Comparison of ENCODE assay signal across 25 mouse cellular contexts in genomic region chr13:51360441-51360962, GRCm38 (mm10). TPM values are rescaled to one million over a fixed set of nuclear protein-coding genes. Genes with fewer than 3 reads are reported as not detected.
DNase-seq lines count a peak whose midpoint lies in the region; ATAC-seq and TF ChIP-seq lines count a peak whose summit lies in the region.
"Had no signal": no experiment of that assay in that cellular context is flagged by ENCODE, and none has a peak within 500 bp of the region (broad histone marks: within the 10 kb centered on the region; RNA-seq: fewer than 3 reads in every experiment).

No protein-coding gene starts in this region.

- H3K9ac ChIP-seq in lung, embryonic 14.5 days, result no peak overlapping the region
- H3K9ac ChIP-seq: embryonic facial prominence, embryonic 13.5 days; embryonic facial prominence, embryonic 15.5 days; forebrain, embryonic 12.5 days had no signal

- peak; percentile 12 for DNase-seq in lung, embryonic 14.5 days
- no peak for DNase-seq in lung, postnatal 10 days
- DNase-seq in limb, embryonic 10.5 days (ENCODE audit: low spot score), result no peak
- DNase-seq in cerebellum, postnatal 4 days (ENCODE audit: low spot score in 2 of 2), result no peak
- DNase-seq: adrenal gland, adult 2 months; adrenal gland, postnatal 10 days; adrenal gland, postnatal 25 days; B cell, adult 2 months; cerebellum, adult 11-12 months; cerebellum, adult 2 months; cerebellum, adult 9-10 months; cerebellum, postnatal 10 days; cerebellum, postnatal 25 days; embryo, embryonic 11 days had no signal

- no peak overlapping the region for H3K27ac ChIP-seq in lung, embryonic 14.5 days (ENCODE audit: low read depth)
- H3K27ac ChIP-seq in limb, embryonic 10.5 days, result peak overlapping the region; percentile 36; the same call in 1 of the 2 replicates
- H3K27ac ChIP-seq: embryonic facial prominence, embryonic 13.5 days; embryonic facial prominence, embryonic 15.5 days; forebrain, embryonic 10.5 days; forebrain, embryonic 12.5 days had no signal

- H3K4me3 ChIP-seq in lung, embryonic 14.5 days (ENCODE audit: low read depth, low read length), result no peak overlapping the region
- no peak overlapping the region for H3K4me3 ChIP-seq in limb, embryonic 10.5 days
- H3K4me3 ChIP-seq: embryonic facial prominence, embryonic 13.5 days; embryonic facial prominence, embryonic 15.5 days; erythroblast, embryonic 14.5 days; forebrain, embryonic 10.5 days; forebrain, embryonic 12.5 days had no signal

- WGBS in lung, embryonic 14.5 days, result 67% methylated on average over 8 of the region's 8 CpGs
- WGBS in limb, embryonic 10.5 days, result 80% methylated on average over 8 of the region's 8 CpGs

- no peaks in the 10 kb centered on the region for H3K27me3 ChIP-seq in lung, embryonic 14.5 days (ENCODE audit: insufficient read depth, low read length)
- H3K27me3 ChIP-seq in limb, embryonic 10.5 days (ENCODE audit: low read depth, poor library complexity, severe bottlenecking), result no peaks in the 10 kb centered on the region
- H3K27me3 ChIP-seq: embryonic facial prominence, embryonic 13.5 days; embryonic facial prominence, embryonic 15.5 days; forebrain, embryonic 12.5 days had no signal

- H3K4me1 ChIP-seq in lung, embryonic 14.5 days (ENCODE audit: insufficient read depth), result 0 out of 2 replicates have a peak, but pooled peaks cover 3% of the 10 kb centered on the region
- H3K4me1 ChIP-seq in limb, embryonic 10.5 days, result peaks cover 39% of the 10 kb centered on the region
- H3K4me1 ChIP-seq: embryonic facial prominence, embryonic 15.5 days had no signal

- H3K4me2 ChIP-seq in lung, embryonic 14.5 days, result no peak overlapping the region
- H3K4me2 ChIP-seq: embryonic facial prominence, embryonic 13.5 days; embryonic facial prominence, embryonic 15.5 days; forebrain, embryonic 12.5 days had no signal

- ATAC-seq in lung, embryonic 14.5 days (ENCODE audit: insufficient read depth), result no peak
- peak; percentile 48 for ATAC-seq in megakaryocyte progenitor cell, adult 5-6 weeks (replicated peaks; ENCODE audit: poor library complexity)
- no peak for ATAC-seq in cerebellum, adult (ENCODE audit: insufficient number of reproducible peaks, low FRiP score, low TSS enrichment)
- ATAC-seq: CD4-positive, CD25-positive, alpha-beta regulatory T cell, adult 4 months; forebrain, embryonic 14.5 days; forebrain, embryonic 16.5 days had no signal

- H3K36me3 ChIP-seq in lung, embryonic 14.5 days (ENCODE audit: insufficient read depth), result no peaks in the 10 kb centered on the region
- no peaks in the 10 kb centered on the region for H3K36me3 ChIP-seq in limb, embryonic 10.5 days
- H3K36me3 ChIP-seq: embryonic facial prominence, embryonic 13.5 days; embryonic facial prominence, embryonic 15.5 days; forebrain, embryonic 10.5 days; forebrain, embryonic 12.5 days had no signal

- H3K9me3 ChIP-seq in lung, embryonic 14.5 days (ENCODE audit: low read depth, low read length), result no peaks in the 10 kb centered on the region
- H3K9me3 ChIP-seq in limb, embryonic 10.5 days (replicated peaks), result no peaks in the 10 kb centered on the region
- H3K9me3 ChIP-seq: embryonic facial prominence, embryonic 13.5 days; embryonic facial prominence, embryonic 15.5 days; forebrain, embryonic 10.5 days; forebrain, embryonic 12.5 days had no signal

- no peak for TF ChIP-seq CTCF in lung, embryonic 14.5 days (IDR thresholded peaks at IDR 0.05; ENCODE audit: low read depth)

RNA-seq across cellular contexts. Expression of gene S1pr3, which starts 47.9 kb away (rescaled TPM):
- polyA plus RNA-seq in lung, embryonic 14.5 days (2014; fragmentation: Nextera tagmentation; extraction: Ambion mirVana), result 128 and 132 TPM in 2 replicates
- 79.5 and 123 TPM in 2 replicates for polyA plus RNA-seq in limb, embryonic 10.5 days (2016; fragmentation: Nextera tagmentation; extraction: Ambion mirVana)
- 12.5 and 13.0 TPM in 2 replicates for total RNA-seq in megakaryocyte progenitor cell, adult 5-6 weeks (2015)
- total RNA-seq in megakaryocyte progenitor cell, adult 5-6 weeks (2017), result 8.0 and 8.2 TPM in 2 replicates
- total RNA-seq: MEL had no signal
- polyA plus RNA-seq: CD4-positive, CD25-positive, alpha-beta regulatory T cell, adult 4 months had no signal
